Mouse (Mus musculus): Measurements from ENCODE around the gene Dock7.

Gene Dock7

DNA sequence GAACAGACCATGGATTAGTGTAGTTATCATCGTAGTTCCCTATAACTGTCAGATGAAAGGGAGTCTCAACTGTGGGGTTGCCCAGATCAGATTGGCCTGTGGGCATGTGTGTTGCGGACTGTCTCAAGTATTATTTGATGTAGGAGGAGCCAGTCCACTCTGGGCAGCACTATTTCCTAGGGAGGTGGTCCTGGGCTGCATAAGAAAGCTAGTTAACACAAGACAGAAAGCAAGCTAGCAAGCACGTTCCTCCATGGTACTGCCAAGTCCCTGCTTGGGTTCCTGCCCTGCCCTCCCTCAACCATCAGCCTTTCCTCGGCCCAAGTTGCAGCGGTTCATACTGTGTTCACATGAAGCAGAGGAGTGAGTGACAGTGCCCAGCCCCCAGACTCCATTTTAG is 210.5 kb downstream of the Dock7 start:
- no peak for DNase-seq (ENCODE audit: low spot score in 2 of 2)

DNA sequence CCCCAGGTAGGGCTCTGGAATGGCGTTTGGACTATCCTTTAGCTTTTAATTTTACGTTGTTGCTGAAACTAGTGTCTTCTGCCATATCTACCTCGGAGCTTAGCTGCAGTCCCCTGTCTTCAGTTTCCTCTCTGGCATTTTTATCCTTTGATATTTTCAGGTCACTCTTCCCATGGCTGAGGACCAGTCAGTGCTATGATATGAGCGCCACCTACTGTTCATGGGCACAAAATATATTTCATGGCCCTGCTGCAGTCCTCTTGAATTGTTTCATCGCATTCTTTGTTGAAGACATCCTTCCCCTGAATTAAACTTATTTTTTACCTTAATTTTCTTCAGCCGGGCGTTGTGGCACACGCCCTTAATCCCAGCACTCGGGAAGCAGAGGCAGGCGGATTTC is 233.6 kb downstream of the Dock7 start:
- peak; percentile 38 to 45 for DNase-seq (ENCODE audit: low spot score in 2 of 2)
